In the genomic region with DNA sequence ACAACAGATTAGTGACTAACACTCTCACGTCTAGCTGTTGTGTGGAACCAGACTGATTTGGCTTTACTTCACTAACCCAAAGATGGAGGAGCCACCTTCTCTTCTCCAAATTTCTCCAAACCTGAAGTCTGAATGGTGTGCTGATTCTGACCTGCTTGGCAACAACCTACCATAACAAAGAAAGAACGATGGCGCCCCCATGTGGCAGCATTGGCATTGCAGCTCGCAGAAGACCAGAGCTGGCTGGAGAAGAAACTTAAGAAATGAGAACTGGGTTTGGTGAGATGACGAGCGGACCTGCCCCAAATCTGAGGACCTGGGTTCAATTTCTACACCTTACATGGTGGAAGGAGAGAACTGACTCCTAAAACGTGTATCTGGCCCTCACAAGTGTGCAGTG, we compare ENCODE assay signal across 8 mouse cellular contexts. TPM values are rescaled to one million over a fixed set of nuclear protein-coding genes. Genes with fewer than 3 reads are reported as not detected.
A peak's percentile ranks its signal among the peaks of the same experiment; 100 is the strongest.
DNase-seq lines count a peak whose midpoint lies in the region; ATAC-seq and TF ChIP-seq lines count a peak whose summit lies in the region.

No protein-coding gene starts in this region.

- WGBS in kidney, embryonic 15.5 days = 45% methylated on average over 7 of the region's 7 CpGs
- WGBS in liver, adult 2 months = 40% methylated on average over 7 of the region's 7 CpGs

- H3K27ac ChIP-seq in kidney, embryonic 15.5 days = no peak overlapping the region
- H3K27ac ChIP-seq in liver, adult 2 months (replicated peaks; ENCODE audit: insufficient read depth, low read depth, low read length) = no peak overlapping the region

- H3K4me3 ChIP-seq in kidney, embryonic 15.5 days (replicated peaks) = no peak overlapping the region
- no peak overlapping the region for H3K4me3 ChIP-seq in liver, adult 2 months (ENCODE audit: insufficient read depth, low read depth, low read length)

- H3K79me2 ChIP-seq in liver, adult 2 months (ENCODE audit: control insufficient read depth, insufficient read depth, low read length) = no peaks in the 10 kb centered on the region

- no peak for ATAC-seq in kidney, embryonic 15.5 days (replicated peaks; ENCODE audit: low FRiP score)

- TF ChIP-seq CTCF in liver, adult 2 months (IDR thresholded peaks at IDR 0.05; ENCODE audit: low read depth, low read length) = peak; percentile 79

- H3K9me3 ChIP-seq in kidney, embryonic 15.5 days (replicated peaks) = no peaks in the 10 kb centered on the region

- H3K9ac ChIP-seq in kidney, embryonic 15.5 days = no peak overlapping the region
- no peak overlapping the region for H3K9ac ChIP-seq in liver, adult 2 months (ENCODE audit: low read depth, low read length)

- H3K4me1 ChIP-seq in kidney, embryonic 15.5 days = no peaks in the 10 kb centered on the region
- no peaks in the 10 kb centered on the region for H3K4me1 ChIP-seq in liver, adult 2 months (ENCODE audit: control insufficient read depth, insufficient read depth, low read length)

- H3K4me2 ChIP-seq in kidney, embryonic 15.5 days = no peak overlapping the region

- H3K36me3 ChIP-seq in kidney, embryonic 15.5 days = peaks cover 2% of the 10 kb centered on the region; the same call in 1 of the 2 replicates
- no peaks in the 10 kb centered on the region for H3K36me3 ChIP-seq in liver, adult 2 months (ENCODE audit: control insufficient read depth, insufficient read depth, low read length)

- TF ChIP-seq POLR2A in liver, adult 2 months (IDR thresholded peaks at IDR 0.05; ENCODE audit: extremely low read depth, insufficient read depth, low read length) = no peak

- H3K27me3 ChIP-seq in kidney, embryonic 15.5 days = no peaks in the 10 kb centered on the region
- no peaks in the 10 kb centered on the region for H3K27me3 ChIP-seq in liver, adult 2 months (ENCODE audit: control insufficient read depth, insufficient read depth, low read length)

- peak; percentile 76 for DNase-seq in kidney, adult 18-20 months
- DNase-seq in adrenal gland, postnatal 10 days = peak; percentile 90
- DNase-seq in embryo, embryonic 9.5 days (ENCODE audit: extremely low spot score) = peak; percentile 62
- peak; percentile 79 for DNase-seq in kidney, adult 9 months
- no peak for DNase-seq in liver, adult 2 months (ENCODE audit: extremely low read depth, low read depth, low spot score)
- DNase-seq in right cerebral cortex, adult 18-20 months = peak; percentile 75
- DNase-seq in urinary bladder, adult 2 months (ENCODE audit: low spot score) = peak; percentile 61

RNA-seq across cellular contexts. Expression of gene Hspa4, which starts 45.3 kb away (rescaled TPM):
- 91.0 and 94.6 TPM in 2 replicates for polyA plus RNA-seq in kidney, embryonic 15.5 days (2015; fragmentation: Nextera tagmentation; extraction: Ambion mirVana)
- total RNA-seq in adrenal gland, postnatal 10 days (2021) = 100 to 1,000 TPM; 146 to 151 TPM
- 44.6 and 55.9 TPM in 2 replicates for total RNA-seq in liver, adult 2 months (2014; rRNA removed)
- 16.6 and 17.9 TPM in 2 replicates for polyA plus RNA-seq in liver, adult 2 months (2012; rRNA removed)
- 49.3 and 60.3 TPM in 2 replicates for polyA plus RNA-seq in urinary bladder, adult 2 months (2012; rRNA removed)
